Mouse (Mus musculus): ENCODE results near the gene Fsip1. TPM values are rescaled to one million over a fixed set of nuclear protein-coding genes. Genes with fewer than 3 reads are reported as not detected.
"Not testable (repeated sequence)": the region's sequence is repeated elsewhere in the genome, so short reads cannot be mapped to it uniquely, and the experiment has no call there.

The Fsip1 gene
- polyA plus RNA-seq, 2 experiments: 0.32 to 0.40 TPM

DNA sequence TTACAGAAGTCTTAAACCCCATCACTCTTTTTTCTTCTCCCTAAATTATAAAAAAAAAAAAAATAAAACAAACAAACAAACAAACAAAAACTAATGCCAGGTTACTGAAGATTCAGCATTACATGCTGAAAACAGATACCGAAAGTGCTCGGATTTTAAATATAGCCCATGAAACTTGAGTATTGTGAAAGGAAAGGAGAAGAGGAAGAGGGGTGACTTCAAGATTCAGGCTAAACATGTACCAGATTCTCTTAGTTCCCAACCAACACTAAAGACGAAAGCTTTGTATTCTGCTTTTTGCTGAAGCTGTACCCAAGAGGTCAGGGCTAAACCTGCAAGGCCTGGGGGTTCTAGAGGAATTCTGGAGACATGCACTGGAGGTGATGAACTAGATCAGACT, 98.7 kb downstream of the Fsip1 start:
- no peak for TF ChIP-seq POLR2A (IDR thresholded peaks at IDR 0.05; ENCODE audit: borderline replicate concordance, extremely low read depth, insufficient read depth, insufficient read length)
- no peak overlapping the region for H3K4me3 ChIP-seq (replicated peaks; ENCODE audit: low read length)
- 70% methylated on average over 3 of the region's 3 CpGs for WGBS

DNA sequence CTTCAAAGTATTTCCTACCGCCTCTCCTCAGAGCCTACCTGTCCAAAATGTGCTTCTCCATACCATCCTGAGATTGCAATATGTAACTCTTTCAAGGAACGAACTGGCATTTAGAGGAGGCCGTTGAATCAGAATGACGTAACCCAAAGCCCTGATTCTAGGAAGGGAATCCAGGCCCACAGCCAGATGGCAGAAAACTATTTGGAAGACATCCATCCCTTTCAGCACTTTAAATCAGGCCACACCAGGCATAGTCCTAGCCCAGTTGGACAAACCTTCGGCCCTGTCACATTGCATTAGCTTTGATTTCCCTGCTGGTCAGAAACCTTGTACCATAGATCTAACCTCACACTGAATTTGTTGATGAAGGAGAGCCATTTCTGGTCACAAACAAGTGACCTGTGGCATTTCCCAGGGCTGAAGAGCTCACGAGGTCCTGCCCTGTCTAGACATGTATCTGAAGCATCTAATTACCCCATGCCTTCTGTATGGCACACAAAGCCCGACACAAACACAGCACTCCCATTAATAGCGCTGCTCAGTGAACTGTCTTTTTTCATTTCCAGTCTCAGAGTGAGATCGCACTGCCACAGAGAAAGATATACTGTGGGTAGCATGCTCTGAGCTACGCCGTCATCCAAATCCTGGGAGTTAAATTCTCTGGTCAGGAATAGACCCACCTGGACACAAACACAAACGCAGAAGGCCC, 106.8 kb downstream of the Fsip1 start:
- TF ChIP-seq POLR2A (IDR thresholded peaks at IDR 0.05; ENCODE audit: borderline replicate concordance, extremely low read depth, insufficient read depth, insufficient read length): no peak
- Histone ChIP-seq H3K36me3 (ENCODE audit: control insufficient read depth, insufficient read depth, low read length) (no peaks in the 10 kb centered on the region), H3K27me3 (ENCODE audit: control insufficient read depth, insufficient read depth, low read length) (no peaks in the 10 kb centered on the region), H3K9ac (ENCODE audit: low read depth, low read length, severe bottlenecking) (no peak overlapping the region), H3K4me1 (ENCODE audit: control insufficient read depth, insufficient read depth, low read length) (peaks cover 9% of the 10 kb centered on the region), H3K27ac (replicated peaks; ENCODE audit: low read depth, low read length) (no peak overlapping the region), H3K4me3 (replicated peaks; ENCODE audit: low read length) (no peak overlapping the region), H3K4me2 (replicated peaks; ENCODE audit: low read depth, low read length, severe bottlenecking) (no peak overlapping the region), H3K9me3 (ENCODE audit: control insufficient read depth, low read length) (no peaks in the 10 kb centered on the region)
- ATAC-seq (ENCODE audit: low FRiP score, low read depth): no peak
- WGBS: 68% methylated on average over 12 of the region's 12 CpGs
- DNase-seq (ENCODE audit: low spot score): peak; percentile 71

More for the DNA sequence above, 98.7 kb downstream of the Fsip1 start:
- Histone ChIP-seq H3K27me3 (ENCODE audit: control insufficient read depth, insufficient read depth, low read length) (no peaks in the 10 kb centered on the region), H3K36me3 (ENCODE audit: control insufficient read depth, insufficient read depth, low read length) (no peaks in the 10 kb centered on the region), H3K27ac (replicated peaks; ENCODE audit: low read depth, low read length) (0 out of 2 replicates have a peak overlapping the region, but pooled peaks have one; percentile 30), H3K9me3 (ENCODE audit: control insufficient read depth, low read length) (no peaks in the 10 kb centered on the region), H3K9ac (ENCODE audit: low read depth, low read length, severe bottlenecking) (no peak overlapping the region), H3K4me2 (replicated peaks; ENCODE audit: low read depth, low read length, severe bottlenecking) (no peak overlapping the region), H3K4me1 (ENCODE audit: control insufficient read depth, insufficient read depth, low read length) (peaks cover 48% of the 10 kb centered on the region)
- ATAC-seq (ENCODE audit: low FRiP score, low read depth): no peak
- no peak for DNase-seq (ENCODE audit: low spot score)

DNA sequence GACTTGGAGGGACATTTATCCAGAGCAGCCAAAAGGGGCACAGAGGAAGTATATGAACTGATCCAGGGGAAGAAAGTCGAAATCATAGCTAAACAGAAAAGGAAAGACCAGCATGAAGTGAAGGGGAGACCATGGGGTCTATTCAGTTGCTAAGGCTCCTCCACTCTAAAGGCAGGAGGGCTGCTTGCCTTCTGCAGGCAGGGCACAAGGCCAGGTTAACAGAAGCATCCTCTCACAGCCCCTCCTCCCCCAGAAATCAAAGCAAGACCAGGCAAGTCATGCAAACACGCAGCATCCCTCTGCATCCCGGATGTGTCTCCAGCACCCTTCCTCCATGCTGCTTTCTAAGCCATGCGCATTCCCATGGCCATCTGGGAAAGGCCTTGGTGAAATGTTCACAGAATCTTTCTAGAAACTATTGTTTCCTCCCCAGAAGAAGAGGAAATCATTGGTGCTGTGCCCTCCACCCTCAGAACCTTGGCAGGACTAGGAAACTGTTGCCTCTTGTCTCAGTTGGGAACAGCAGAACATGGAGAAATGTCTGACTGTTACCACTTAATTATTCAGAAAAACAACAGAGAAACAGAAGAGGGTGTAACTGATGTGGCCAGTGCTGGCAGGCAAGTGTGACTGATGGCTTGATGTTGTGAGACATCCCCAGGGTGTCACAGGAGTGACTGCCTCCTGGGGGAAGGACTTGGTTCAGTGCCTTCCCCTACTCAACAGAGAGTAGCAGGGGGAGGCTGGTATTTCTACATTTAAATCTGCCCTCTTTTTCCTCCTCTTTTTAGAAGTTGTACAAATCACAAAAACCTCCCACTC, 108.2 kb downstream of the Fsip1 start:
- no peak overlapping the region for H3K27ac ChIP-seq (replicated peaks; ENCODE audit: low read depth, low read length)
- TF ChIP-seq POLR2A (IDR thresholded peaks at IDR 0.05; ENCODE audit: borderline replicate concordance, extremely low read depth, insufficient read depth, insufficient read length): no peak
- no peaks in the 10 kb centered on the region for H3K9me3 ChIP-seq (ENCODE audit: control insufficient read depth, low read length)
- DNase-seq (ENCODE audit: low spot score) (no peak), ATAC-seq (ENCODE audit: low FRiP score, low read depth) (no peak)
- no peak overlapping the region for H3K4me3 ChIP-seq (replicated peaks; ENCODE audit: low read length)
- 71% methylated on average over 4 of the region's 4 CpGs for WGBS
- H3K36me3 ChIP-seq (ENCODE audit: control insufficient read depth, insufficient read depth, low read length): no peaks in the 10 kb centered on the region
- H3K4me1 ChIP-seq (ENCODE audit: control insufficient read depth, insufficient read depth, low read length): peaks cover 9% of the 10 kb centered on the region
- H3K27me3 ChIP-seq (ENCODE audit: control insufficient read depth, insufficient read depth, low read length): no peaks in the 10 kb centered on the region
- H3K4me2 ChIP-seq (replicated peaks; ENCODE audit: low read depth, low read length, severe bottlenecking): no peak overlapping the region
- H3K9ac ChIP-seq (ENCODE audit: low read depth, low read length, severe bottlenecking): no peak overlapping the region

DNA sequence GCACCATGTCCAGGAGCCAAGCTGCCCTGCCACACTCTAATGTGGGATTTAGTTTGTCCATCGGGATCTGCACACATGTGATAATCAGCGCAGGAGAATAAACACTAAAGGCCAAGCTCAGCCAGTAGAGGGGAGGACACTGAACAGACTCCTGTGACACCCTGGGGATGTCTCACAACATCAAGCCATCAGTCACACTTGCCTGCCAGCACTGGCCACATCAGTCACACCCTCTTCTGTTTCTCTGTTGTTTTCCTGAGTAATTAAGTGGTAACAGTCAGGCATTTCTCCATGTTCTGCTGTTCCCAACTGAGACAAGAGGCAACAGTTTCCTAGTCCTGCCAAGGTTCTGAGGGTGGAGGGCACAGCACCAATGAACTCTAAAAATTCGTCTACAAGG, 109.0 kb downstream of the Fsip1 start:
- H3K9me3 ChIP-seq (ENCODE audit: control insufficient read depth, low read length); H3K4me1 ChIP-seq (ENCODE audit: control insufficient read depth, insufficient read depth, low read length); H3K27ac ChIP-seq (replicated peaks; ENCODE audit: low read depth, low read length); H3K4me2 ChIP-seq (replicated peaks; ENCODE audit: low read depth, low read length, severe bottlenecking); H3K4me3 ChIP-seq (replicated peaks; ENCODE audit: low read length); H3K27me3 ChIP-seq (ENCODE audit: control insufficient read depth, insufficient read depth, low read length); H3K36me3 ChIP-seq (ENCODE audit: control insufficient read depth, insufficient read depth, low read length); ATAC-seq (ENCODE audit: low FRiP score, low read depth); DNase-seq (ENCODE audit: low spot score); H3K9ac ChIP-seq (ENCODE audit: low read depth, low read length, severe bottlenecking): not testable (repeated sequence)
- WGBS: 57% methylated on average over 3 of the region's 3 CpGs

DNA sequence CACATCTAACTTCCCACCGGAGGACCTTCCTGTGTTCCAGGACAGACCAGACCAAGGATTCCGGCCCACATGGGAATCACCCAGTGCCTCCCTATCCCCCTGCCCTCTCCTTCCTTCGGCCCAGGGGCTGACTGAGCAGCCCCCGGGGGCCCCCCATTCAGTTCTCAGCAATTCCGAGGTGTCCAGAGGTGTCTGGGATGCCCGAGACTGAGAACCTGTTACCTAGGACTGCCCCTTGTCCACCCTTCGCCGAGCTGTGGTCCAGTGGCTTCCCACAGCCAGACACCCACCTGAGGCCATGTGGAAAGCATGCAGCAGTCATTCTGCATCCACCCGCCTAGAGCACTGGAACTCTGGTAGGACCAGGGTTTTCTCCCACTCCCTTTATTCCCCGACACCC, 115.1 kb downstream of the Fsip1 start:
- H3K27me3 ChIP-seq (ENCODE audit: control insufficient read depth, insufficient read depth, low read length): no peaks in the 10 kb centered on the region
- no peak overlapping the region for H3K27ac ChIP-seq (replicated peaks; ENCODE audit: low read depth, low read length)
- no peaks in the 10 kb centered on the region for H3K9me3 ChIP-seq (ENCODE audit: control insufficient read depth, low read length)
- ATAC-seq (ENCODE audit: low FRiP score, low read depth) (no peak), DNase-seq (ENCODE audit: low spot score) (no peak)
- 86% methylated on average over 10 of the region's 10 CpGs for WGBS
- no peaks in the 10 kb centered on the region for H3K36me3 ChIP-seq (ENCODE audit: control insufficient read depth, insufficient read depth, low read length)
- no peak for TF ChIP-seq POLR2A (IDR thresholded peaks at IDR 0.05; ENCODE audit: borderline replicate concordance, extremely low read depth, insufficient read depth, insufficient read length)
- no peak overlapping the region for H3K4me3 ChIP-seq (replicated peaks; ENCODE audit: low read length)
- H3K4me1 ChIP-seq (ENCODE audit: control insufficient read depth, insufficient read depth, low read length): no peaks in the 10 kb centered on the region; the same call in 1 of the 2 replicates
- H3K4me2 ChIP-seq (replicated peaks; ENCODE audit: low read depth, low read length, severe bottlenecking): no peak overlapping the region
- no peak overlapping the region for H3K9ac ChIP-seq (ENCODE audit: low read depth, low read length, severe bottlenecking)
